Mouse (Mus musculus) intestine, postnatal 0 days (tissue): ENCODE measurements around the gene Atp5j2. TPM values are rescaled to one million over a fixed set of nuclear protein-coding genes. Genes with fewer than 3 reads are reported as not detected.
"Not testable (repeated sequence)": the region's sequence is repeated elsewhere in the genome, so short reads cannot be mapped to it uniquely, and the experiment has no call there.

Experiments
- ATAC-seq: fragments of 200-750 bp; cut with Nextera tagmentation; 2 replicates; pipeline ENCODE4 v1.8.0; 2017; ENCODE audit warnings: mild to moderate bottlenecking, moderate TSS enrichment, moderate library complexity
- H3K27ac ChIP-seq: fragments of 300-500 bp; sonication (generic); 2 replicates; pipeline ENCODE4 v1.5.1; 2014; ENCODE audit warnings: mild to moderate bottlenecking, low read depth, low read length, moderate library complexity
- H3K27me3 ChIP-seq: fragments of 300-500 bp; sonication (generic); replicated peaks from 2 replicates; pipeline ENCODE4 v1.6.1; 2014; ENCODE audit warnings: low read length, mixed read lengths; ENCODE audit not compliant: control insufficient read depth, insufficient read depth
- H3K36me3 ChIP-seq: fragments of 300-500 bp; sonication (generic); 2 replicates; pipeline ENCODE4 v1.6.1; 2014; ENCODE audit warnings: mild to moderate bottlenecking, moderate library complexity; ENCODE audit not compliant: control insufficient read depth, insufficient read depth
- H3K4me1 ChIP-seq: fragments of 300-500 bp; sonication (generic); replicated peaks from 2 replicates; pipeline ENCODE4 v1.6.1; 2014; ENCODE audit warnings: antibody characterized with exemption, low read length, mixed read lengths; ENCODE audit not compliant: control insufficient read depth, insufficient read depth
- H3K4me2 ChIP-seq: fragments of 300-500 bp; sonication (generic); replicated peaks from 2 replicates; pipeline ENCODE4 v1.6.1; 2014; ENCODE audit warnings: low read depth, mild to moderate bottlenecking, moderate library complexity
- H3K4me3 ChIP-seq: fragments of 300-500 bp; sonication (generic); 2 replicates; pipeline ENCODE4 v1.5.1; 2014; ENCODE audit warnings: low read depth, low read length
- H3K9ac ChIP-seq: fragments of 300-500 bp; sonication (generic); 2 replicates; pipeline ENCODE4 v1.6.1; 2014; ENCODE audit warnings: mild to moderate bottlenecking, low read depth, low read length
- H3K9me3 ChIP-seq: fragments of 300-500 bp; sonication (generic); 2 replicates; pipeline ENCODE4 v1.6.1; 2016; ENCODE audit warnings: mixed run types; ENCODE audit not compliant: control insufficient read depth
- CTCF ChIP-seq: sonication (generic); IDR thresholded peaks from 2 replicates; pipeline ENCODE4 v1.5.1; 2016; ENCODE audit warnings: low read depth, mild to moderate bottlenecking, control low read depth, antibody characterized with exemption, moderate library complexity
- WGBS: fragments of 180-500 bp; shearing (Covaris S2); extraction: QIAGEN DNeasy Blood & Tissue Kit; methylation state at CpG from one replicate; pipeline ENCODE4 v1.1.7; 2014; 5-methylcytosine and 5-hydroxymethylcytosine counted together
- polyA plus RNA-seq: library from polyadenylated mRNA; unstranded; fragments of >200 nt; fragmentation: Nextera tagmentation; extraction: Ambion mirVana; gene quantifications from 2 replicates; pipeline ENCODE4 v1.2.1, GENCODE M21; 2015

Atp5j2 gene
- polyA plus RNA-seq, result 765 and 832 TPM in 2 replicates

- 0 out of 2 replicates have a peak, but pooled peaks cover 5% of the 10 kb centered on the region for H3K4me1 ChIP-seq
- no peak for TF ChIP-seq CTCF
- no peaks in the 10 kb centered on the region for H3K9me3 ChIP-seq
- H3K9ac ChIP-seq, result peak within 1 kb of the TSS; percentile 82
- H3K4me3 ChIP-seq, result peak within 1 kb of the TSS; percentile 71
- no peak for ATAC-seq
- H3K27ac ChIP-seq, result peak within 1 kb of the TSS; percentile 84
- WGBS, result 90% methylated on average over 2 of the region's 2 CpGs
- H3K36me3 ChIP-seq, result peaks cover 31% of the 10 kb centered on the region
- no peaks in the 10 kb centered on the region for H3K27me3 ChIP-seq
- H3K4me2 ChIP-seq, result peak within 1 kb of the TSS; percentile 74
Observed at GRCm38 (mm10) chr5:145191962-145192361, at the start of gene Atp5j2. TSS of gene Atp5j2 (minus strand) at chr5:145192062.

- no peaks in the 10 kb centered on the region for H3K9me3 ChIP-seq
- no peak overlapping the region for H3K9ac ChIP-seq
- no peaks in the 10 kb centered on the region for H3K27me3 ChIP-seq
- no peak overlapping the region for H3K4me2 ChIP-seq
- no peaks in the 10 kb centered on the region; the same call in 1 of the 2 replicates for H3K4me1 ChIP-seq
- TF ChIP-seq CTCF, result peak; percentile 81
- no peak for ATAC-seq
- H3K27ac ChIP-seq, result no peak overlapping the region
- H3K4me3 ChIP-seq, result no peak overlapping the region
- H3K36me3 ChIP-seq, result peaks cover 48% of the 10 kb centered on the region
Observed at GRCm38 (mm10) chr5:145234636-145235035, 42.8 kb upstream of the Atp5j2 start.

- Histone ChIP-seq H3K4me2 (peak overlapping the region; percentile 72), H3K9ac (peak overlapping the region; percentile 99), H3K4me1 (no peaks in the 10 kb centered on the region; the same call in 1 of the 2 replicates), H3K36me3 (peaks cover 33% of the 10 kb centered on the region), H3K9me3 (no peaks in the 10 kb centered on the region), H3K4me3 (peak overlapping the region; percentile 99), H3K27ac (peak overlapping the region; percentile 97), H3K27me3 (no peaks in the 10 kb centered on the region)
- peak; percentile 54 for ATAC-seq
- no peak for TF ChIP-seq CTCF
- under 1% methylated on average over 36 of the region's 49 CpGs for WGBS
Observed at GRCm38 (mm10) chr5:145231893-145232411, 40.1 kb upstream of the Atp5j2 start.

GRCm38 (mm10) chr5:145231367-145231871, 39.6 kb upstream of the Atp5j2 start, which contains the start of gene Zfp655:
TSS of gene Zfp655 (plus strand) at chr5:145231715.
- peak within 1 kb of the TSS; percentile 97 for H3K27ac ChIP-seq
- H3K36me3 ChIP-seq, result peaks cover 28% of the 10 kb centered on the region
- WGBS, result under 1% methylated on average over 42 of the region's 42 CpGs
- TF ChIP-seq CTCF, result no peak
- peak; percentile 98 for ATAC-seq
- H3K4me2 ChIP-seq, result peak within 1 kb of the TSS; percentile 72
- H3K4me3 ChIP-seq, result peak within 1 kb of the TSS; percentile 99
- peak within 1 kb of the TSS; percentile 99 for H3K9ac ChIP-seq
- H3K9me3 ChIP-seq, result no peaks in the 10 kb centered on the region
- H3K4me1 ChIP-seq, result no peaks in the 10 kb centered on the region; the same call in 1 of the 2 replicates
- H3K27me3 ChIP-seq, result no peaks in the 10 kb centered on the region

- Histone ChIP-seq H3K4me1 (peaks cover 5% of the 10 kb centered on the region; the same call in 1 of the 2 replicates), H3K4me3 (no peak overlapping the region), H3K9ac (no peak overlapping the region), H3K36me3 (peaks cover 23% of the 10 kb centered on the region), H3K9me3 (no peaks in the 10 kb centered on the region), H3K27ac (peak overlapping the region; percentile 57; the same call in 1 of the 2 replicates), H3K27me3 (no peaks in the 10 kb centered on the region), H3K4me2 (peak overlapping the region; percentile 72)
- WGBS, result 71% methylated on average over 4 of the region's 4 CpGs
- TF ChIP-seq CTCF, result no peak
- no peak for ATAC-seq
Observed at GRCm38 (mm10) chr5:145230641-145231040, 38.8 kb upstream of the Atp5j2 start.

- 83% methylated on average over 6 of the region's 6 CpGs for WGBS
- not testable (repeated sequence) for ATAC-seq, H3K4me2 ChIP-seq, H3K4me3 ChIP-seq, H3K4me1 ChIP-seq, H3K27ac ChIP-seq, H3K9ac ChIP-seq, H3K27me3 ChIP-seq, H3K9me3 ChIP-seq
- H3K36me3 ChIP-seq, result peaks cover 11% of the 10 kb centered on the region; the same call in 1 of the 2 replicates
Observed at GRCm38 (mm10) chr5:145229283-145229682, 37.4 kb upstream of the Atp5j2 start.
